Mouse (Mus musculus) thymus, adult 2 months (tissue): ENCODE measurements at regions not wholly inside any gene's neighbourhood (a gene's known extent, or its start where the extent isn't known, plus 50 kb on each side); places are given as distances from the start of the nearest gene placed in this dataset.

ENCODE experiments used
- CTCF ChIP-seq: fragments of 200-500 bp; IDR thresholded peaks from 2 replicates; pipeline ENCODE4 v1.5.1; 2012; ENCODE audit warnings: mild to moderate bottlenecking, control low read depth, low read length, moderate library complexity, borderline replicate concordance; ENCODE audit not compliant: control insufficient read depth, poor library complexity, insufficient read depth; ENCODE audit errors: extremely low read depth
- POLR2A ChIP-seq: fragments of 200-500 bp; IDR thresholded peaks from 2 replicates; pipeline ENCODE4 v1.6.1; 2012; ENCODE audit warnings: mild to moderate bottlenecking, low read length, control low read depth, moderate library complexity; ENCODE audit not compliant: control insufficient read depth, poor library complexity, insufficient read depth; ENCODE audit errors: extremely low read depth

GRCm38 (mm10) chr17:83914603-83915002 lies 66.8 kb upstream of the Haao start:
- TF ChIP-seq POLR2A (no peak), CTCF (no peak)
